Mouse (Mus musculus) right cerebral cortex, adult 18-20 months (tissue): Measurements from ENCODE around the gene Hdac8.

Experiments used
- DNase-seq: peaks from one replicate; pipeline ENCODE4 v3.0.0; 2022; ENCODE audit warnings: mixed read lengths

Gene Hdac8

GRCm38 (mm10) chrX:102339396-102340155 lies 165.6 kb downstream of the Hdac8 start:
- no peak for DNase-seq

GRCm38 (mm10) chrX:102319696-102320095 lies 185.5 kb downstream of the Hdac8 start:
- DNase-seq: no peak

- DNase-seq: no peak
Observed at GRCm38 (mm10) chrX:102319252-102319651, 185.9 kb downstream of the Hdac8 start.

- no peak for DNase-seq
Observed at GRCm38 (mm10) chrX:102318782-102319181, 186.4 kb downstream of the Hdac8 start.

GRCm38 (mm10) chrX:102311119-102311518 lies 194.0 kb downstream of the Hdac8 start:
- no peak for DNase-seq

- no peak for DNase-seq
Observed at GRCm38 (mm10) chrX:102307511-102307910, 197.6 kb downstream of the Hdac8 start.

- DNase-seq: no peak
Observed at GRCm38 (mm10) chrX:102305806-102306205, 199.4 kb downstream of the Hdac8 start.

GRCm38 (mm10) chrX:102304914-102305313 lies 200.2 kb downstream of the Hdac8 start:
- peak; percentile 3 for DNase-seq

- no peak for DNase-seq
Observed at GRCm38 (mm10) chrX:102302476-102302875, 202.7 kb downstream of the Hdac8 start.

- DNase-seq: no peak
Observed at GRCm38 (mm10) chrX:102284889-102285288, 220.3 kb downstream of the Hdac8 start.

GRCm38 (mm10) chrX:102262620-102263345 lies 242.4 kb downstream of the Hdac8 start:
- no peak for DNase-seq

GRCm38 (mm10) chrX:102259772-102260171 lies 245.4 kb downstream of the Hdac8 start:
- DNase-seq: no peak

GRCm38 (mm10) chrX:102253892-102254291 lies 251.3 kb downstream of the Hdac8 start:
- peak; percentile 2 for DNase-seq

GRCm38 (mm10) chrX:102251937-102252860 lies 253.0 kb downstream of the Hdac8 start, which contains the start of gene Cited1:
Gene Cited1, minus strand, starts transcription at chrX:102252181.
- DNase-seq: peak; percentile 67

- no peak for DNase-seq
Observed at GRCm38 (mm10) chrX:102251221-102251936, 253.8 kb downstream of the Hdac8 start.

- no peak for DNase-seq
Observed at GRCm38 (mm10) chrX:102250891-102251170, 254.3 kb downstream of the Hdac8 start.

- DNase-seq: peak; percentile 2
Observed at GRCm38 (mm10) chrX:102250150-102250890, 254.8 kb downstream of the Hdac8 start.

GRCm38 (mm10) chrX:102244334-102244733 lies 260.8 kb downstream of the Hdac8 start:
- no peak for DNase-seq
